Mouse (Mus musculus): Measurements from ENCODE around the gene Prelid1.
A peak's percentile ranks its signal among the peaks of the same experiment; 100 is the strongest.

Prelid1 gene

DNA sequence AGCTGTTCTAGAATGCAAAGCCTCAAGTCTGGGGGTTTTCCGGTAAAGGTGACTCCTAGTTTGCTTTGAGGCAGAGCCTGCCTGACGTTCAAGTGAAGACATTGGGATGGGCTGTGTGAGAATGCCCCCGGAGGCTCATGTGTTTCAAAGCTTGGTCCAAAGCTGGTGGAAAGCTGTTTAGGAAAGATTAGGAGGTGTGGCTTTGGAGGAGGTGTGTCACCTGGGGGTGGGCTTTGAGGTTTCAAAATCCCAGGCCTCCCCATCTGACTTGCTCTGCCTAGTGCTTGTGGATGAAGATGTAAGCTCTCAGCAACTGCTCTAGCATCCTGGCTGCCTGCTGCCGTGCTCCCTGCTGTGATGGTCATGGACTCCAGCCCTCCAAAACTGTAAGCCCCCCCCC lies 15.4 kb downstream of the Prelid1 start:
- no peak for DNase-seq

DNA sequence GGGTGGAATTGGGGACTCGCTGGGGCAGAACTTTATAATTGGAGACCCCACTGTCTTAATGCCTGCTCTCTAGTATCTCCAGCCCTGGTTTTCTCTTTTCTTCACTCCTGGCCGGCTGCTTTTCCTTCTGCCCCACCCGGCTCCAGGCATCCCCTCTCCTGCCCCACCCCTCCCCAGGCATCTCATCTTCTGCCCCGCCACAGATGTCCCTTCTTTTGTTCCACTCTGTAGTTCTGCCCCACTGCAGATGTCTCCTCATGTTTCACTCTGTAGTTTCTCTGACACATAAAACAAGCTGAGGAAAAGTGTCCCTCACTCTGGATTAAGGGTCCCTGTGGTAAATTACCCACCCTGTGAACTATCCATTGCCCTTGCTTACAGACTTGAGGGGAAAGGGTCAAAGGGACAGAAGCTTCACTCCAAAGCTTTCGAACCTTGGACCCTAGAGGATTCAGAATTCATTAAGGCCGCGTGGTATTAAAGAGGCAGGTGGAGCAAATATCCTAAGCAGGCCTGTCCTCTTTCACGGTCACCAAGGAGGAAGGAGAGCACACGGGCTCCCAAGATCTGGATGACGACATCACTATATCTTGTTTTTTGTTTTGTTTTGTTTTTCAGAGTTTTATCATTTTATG lies 17.2 kb downstream of the Prelid1 start:
- DNase-seq = no peak

DNA sequence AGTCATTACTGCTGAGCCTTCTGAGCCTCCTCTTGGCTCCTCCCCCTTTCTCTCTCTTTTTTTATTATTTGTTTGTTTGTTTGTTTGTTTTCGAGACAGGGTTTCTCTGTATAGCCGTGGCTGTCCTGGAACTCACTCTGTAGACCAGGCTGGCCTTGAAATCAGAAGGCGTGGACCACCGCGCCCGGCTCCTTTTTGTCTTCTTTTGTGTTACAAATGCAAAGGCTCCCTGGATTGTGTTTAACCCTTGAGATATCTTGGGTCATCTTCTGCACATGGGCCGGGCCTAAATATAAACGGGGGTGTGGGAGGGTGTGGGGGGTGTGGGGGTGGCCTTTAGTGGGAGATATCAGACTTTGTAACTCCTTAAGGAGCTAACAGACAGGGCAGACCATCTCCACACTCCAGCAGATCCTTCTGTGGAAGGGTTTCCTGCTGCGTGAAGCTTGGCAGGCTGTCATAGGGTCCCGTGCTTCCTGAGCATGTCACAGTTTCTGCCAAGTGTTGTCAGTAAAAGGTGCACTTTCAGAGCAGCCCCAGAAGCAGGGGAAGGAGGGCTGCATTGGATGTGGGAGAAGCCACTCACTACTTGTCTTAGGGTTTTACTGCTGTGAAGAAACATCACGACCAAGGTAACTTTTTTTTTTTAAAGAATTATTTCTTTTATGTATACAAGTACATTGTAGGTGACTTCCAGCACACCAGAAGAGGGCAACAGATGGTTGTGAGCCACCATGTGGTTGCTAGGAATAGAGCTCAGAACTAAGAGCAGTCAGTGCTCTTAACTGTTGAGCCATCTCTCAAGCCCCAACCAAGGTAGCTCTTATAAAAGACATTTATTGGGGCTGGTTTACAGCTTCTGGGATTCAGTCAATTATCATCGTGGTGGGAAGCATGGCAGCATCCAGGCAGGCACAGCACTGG lies 18.1 kb downstream of the Prelid1 start:
- DNase-seq = no peak

DNA sequence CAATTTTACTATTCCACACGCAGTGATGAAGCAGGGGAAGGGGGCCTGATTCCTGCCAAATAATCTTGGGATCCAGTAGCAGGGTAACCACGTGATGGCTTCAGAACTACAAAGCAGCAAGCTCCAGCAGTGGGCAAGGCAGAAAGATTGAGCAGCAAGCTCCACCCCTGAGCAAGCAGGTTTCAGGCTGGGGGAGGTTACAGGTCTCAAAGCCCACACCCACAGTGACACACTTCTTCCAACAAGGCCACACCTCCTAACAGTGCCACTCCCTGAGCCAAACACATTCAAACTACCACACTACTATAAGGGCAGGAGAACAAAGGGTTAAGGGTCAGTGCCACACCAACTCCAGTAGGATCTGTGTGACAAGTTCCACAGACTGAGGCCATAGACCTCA lies 19.0 kb downstream of the Prelid1 start:
- no peak for DNase-seq

DNA sequence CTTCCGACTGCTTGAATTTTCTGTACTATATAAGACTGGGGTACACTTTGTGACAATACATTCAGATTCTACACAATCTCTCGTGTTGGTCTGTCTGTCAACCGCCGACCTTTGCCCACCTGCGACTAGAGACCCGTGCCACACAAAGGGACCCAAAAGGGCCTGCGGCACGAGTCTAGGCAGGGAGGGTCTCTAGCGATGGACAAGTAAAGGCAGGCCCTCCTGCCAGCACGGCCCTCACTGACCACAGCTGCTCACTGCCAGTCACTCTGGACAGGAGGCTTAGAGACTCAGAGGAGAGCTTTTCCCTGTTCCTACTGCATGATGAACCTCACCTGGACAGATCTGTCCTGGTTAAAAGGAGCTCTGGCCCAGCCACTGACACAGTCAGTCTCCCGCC lies 22.2 kb downstream of the Prelid1 start:
- DNase-seq = no peak

DNA sequence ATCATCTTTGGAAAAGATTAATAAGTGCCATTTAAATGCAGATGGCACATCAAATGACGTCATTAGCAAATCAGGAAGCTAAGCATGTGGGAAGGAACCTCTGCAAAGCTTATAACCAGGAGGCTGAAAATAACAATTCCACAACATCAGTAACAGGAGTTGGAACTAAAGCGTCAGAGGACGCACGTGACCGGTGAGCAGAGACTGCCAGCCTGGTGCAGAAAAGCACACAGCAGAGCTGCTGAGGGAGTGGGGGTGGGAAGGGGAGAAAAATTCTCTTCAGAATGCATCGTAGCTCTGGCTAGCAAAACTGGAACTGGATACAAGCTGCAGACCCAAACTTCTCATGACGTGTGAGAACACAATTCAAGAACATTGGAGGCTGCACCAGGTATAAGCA lies 24.0 kb downstream of the Prelid1 start:
- no peak for DNase-seq

DNA sequence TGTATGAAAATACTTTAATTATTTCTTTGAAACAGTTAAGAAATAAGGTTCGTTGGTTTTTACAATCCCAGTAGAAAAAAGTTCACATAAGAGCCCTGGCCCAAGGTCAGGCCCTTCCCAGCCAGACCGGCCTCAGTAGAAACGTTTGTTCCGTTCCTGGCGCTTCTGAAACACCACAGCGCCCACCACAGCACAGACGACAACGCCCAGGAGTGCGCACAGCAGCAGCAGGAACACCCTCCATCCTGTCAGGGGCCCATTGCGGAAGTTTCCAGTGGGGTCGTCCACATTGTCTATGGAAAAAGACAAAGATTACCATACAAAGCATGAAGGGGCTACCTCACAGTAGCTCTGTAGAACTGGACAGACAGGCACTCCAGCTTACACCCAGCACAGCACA lies 26.4 kb downstream of the Prelid1 start:
- no peak for DNase-seq

- DNase-seq = no peak
Measured at GRCm38 (mm10) chr13:55361145-55361544, 40.8 kb downstream of the Prelid1 start.

GRCm38 (mm10) chr13:55361974-55362452 lies 41.7 kb downstream of the Prelid1 start:
- DNase-seq = no peak

- peak; percentile 92 for DNase-seq
Measured at GRCm38 (mm10) chr13:55362453-55363060, 42.3 kb downstream of the Prelid1 start, which contains the start of gene Lman2. TSS of gene Lman2 (minus strand) at chr13:55362783.

GRCm38 (mm10) chr13:55368401-55368800 lies 48.1 kb downstream of the Prelid1 start:
- peak; percentile 48 for DNase-seq

- peak; percentile 84 for DNase-seq
Measured at GRCm38 (mm10) chr13:55369531-55370114, 49.3 kb downstream of the Prelid1 start, which contains the start of gene Rgs14. TSS of gene Rgs14 (plus strand) at chr13:55369732.

DNA sequence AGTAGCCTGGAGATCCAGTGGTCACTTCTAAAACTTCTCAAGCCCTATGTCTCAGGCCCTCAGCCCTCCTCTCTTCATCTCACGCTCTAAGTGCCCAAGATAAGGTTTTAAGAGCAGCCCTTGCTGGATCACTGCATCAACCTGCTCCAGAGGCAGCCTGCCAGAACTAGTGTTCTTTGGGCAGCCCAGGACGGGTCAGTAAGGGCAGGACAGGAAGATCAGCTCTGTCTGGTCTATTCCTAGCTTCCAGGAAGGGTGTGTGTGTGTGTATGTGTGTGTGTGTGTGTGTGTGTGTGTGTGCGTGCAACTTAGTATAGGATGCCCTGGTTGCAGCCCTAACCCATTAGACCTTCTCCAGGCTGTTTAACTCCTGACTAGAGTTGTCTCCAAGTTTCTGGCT lies 49.9 kb downstream of the Prelid1 start:
- no peak for DNase-seq

GRCm38 (mm10) chr13:55371007-55371681 lies 50.8 kb downstream of the Prelid1 start:
- peak; percentile 51 for DNase-seq

GRCm38 (mm10) chr13:55371740-55372139 lies 51.4 kb downstream of the Prelid1 start:
- no peak for DNase-seq

- peak; percentile 77 for DNase-seq
Measured at GRCm38 (mm10) chr13:55374206-55374924, 54.1 kb downstream of the Prelid1 start.

All from thymus, postnatal 4 days (tissue).